Mouse (Mus musculus) adrenal gland, adult 18-20 months (tissue): Measurements from ENCODE around the gene Gm826. TPM values are rescaled to one million over a fixed set of nuclear protein-coding genes. Genes with fewer than 3 reads are reported as not detected.

Experiments
- DNase-seq, 2 experiments: peaks; one replicate each; pipeline ENCODE4 v3.0.0; 2021 to 2022; ENCODE audit warnings: low spot score in 2 of 2
- long read RNA-seq, 2 experiments: library from polyadenylated mRNA; stranded (forward); transcript quantifications; one replicate each; pipeline ENCODE4 v2.0.0; 2021
- total RNA-seq, 2 experiments: library from RNA; stranded (reverse); gene quantifications; 1 replicate in 1 of 2; 2 replicates in 1 of 2; pipeline ENCODE4 v1.2.3; 2021

The Gm826 gene
- 1 to 10 TPM; 1.1 to 1.3 TPM for total RNA-seq
- long read RNA-seq, experiment 1: 0 reads
- long read RNA-seq, experiment 2, partial matches to known transcripts: 0 of 1 reads
- long read RNA-seq, experiment 2, other reads (novel, unspliced or antisense): 1 of 1 reads

GRCm38 (mm10) chr2:160334111-160334661 is at the start of gene Gm826:
TSS of gene Gm826 (minus strand) at chr2:160334162.
- DNase-seq: no peak

GRCm38 (mm10) chr2:160383418-160383817 is 49.5 kb upstream of the Gm826 start:
- no peak for DNase-seq

- DNase-seq: peak; percentile 50 to 60
Measured at GRCm38 (mm10) chr2:160378271-160378670, 44.3 kb upstream of the Gm826 start.

DNA sequence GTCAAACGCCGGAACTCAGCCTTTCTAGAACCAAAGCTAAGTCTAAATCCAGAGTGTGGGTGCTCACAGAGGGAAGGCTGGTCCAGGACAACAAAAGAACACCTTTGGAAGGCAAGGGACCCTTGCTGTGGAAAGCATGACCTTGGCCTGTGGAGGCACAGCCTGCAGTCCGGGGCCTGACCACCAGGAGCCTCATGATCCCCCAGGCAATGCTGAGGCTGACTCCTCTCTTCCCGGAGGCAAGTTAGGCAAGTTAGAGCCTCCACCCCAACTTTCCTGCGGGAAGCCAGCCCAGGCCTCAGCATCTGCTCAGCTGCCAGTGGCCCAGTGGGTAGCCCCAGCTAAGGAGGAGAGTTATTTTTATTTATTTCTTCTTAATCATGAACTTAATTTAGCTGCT is 42.3 kb upstream of the Gm826 start:
- DNase-seq: no peak

DNA sequence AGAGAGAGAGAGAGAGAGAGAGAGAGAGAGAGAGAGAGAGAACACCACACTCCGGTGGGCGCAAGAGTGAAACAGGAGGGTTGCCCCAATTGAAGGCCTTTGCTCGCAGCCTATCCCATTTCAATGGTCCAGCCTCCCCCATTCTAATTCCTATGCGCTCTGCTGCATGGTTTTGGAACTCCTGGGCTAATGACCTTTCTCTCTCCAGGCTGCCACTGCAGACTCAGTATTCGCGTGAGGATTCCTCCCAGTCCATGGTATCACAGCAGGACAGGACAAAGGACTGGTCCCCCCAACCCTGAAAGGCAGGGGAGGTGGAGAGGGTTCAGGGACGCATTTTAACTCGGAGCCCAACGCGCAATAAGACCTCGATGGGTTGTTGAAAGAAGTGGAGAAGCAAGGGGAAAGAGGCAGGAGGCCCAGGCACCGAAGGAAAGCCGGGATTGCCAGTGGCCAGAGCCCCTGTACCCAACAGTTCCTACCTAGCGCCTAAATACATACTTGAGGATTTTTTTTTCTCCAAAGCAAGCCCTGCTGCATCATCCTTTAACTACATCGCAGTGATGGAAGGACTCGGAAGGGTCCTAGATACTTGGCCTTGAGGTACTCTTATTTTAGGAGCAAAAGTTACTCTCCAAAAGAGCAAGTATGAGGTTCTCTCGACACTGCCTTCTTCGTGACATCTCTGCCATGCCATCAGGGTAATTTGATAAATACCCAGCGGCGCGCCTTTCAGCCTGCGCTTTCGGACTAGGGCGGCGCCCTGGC is 35.9 kb upstream of the Gm826 start:
- DNase-seq: no peak

DNA sequence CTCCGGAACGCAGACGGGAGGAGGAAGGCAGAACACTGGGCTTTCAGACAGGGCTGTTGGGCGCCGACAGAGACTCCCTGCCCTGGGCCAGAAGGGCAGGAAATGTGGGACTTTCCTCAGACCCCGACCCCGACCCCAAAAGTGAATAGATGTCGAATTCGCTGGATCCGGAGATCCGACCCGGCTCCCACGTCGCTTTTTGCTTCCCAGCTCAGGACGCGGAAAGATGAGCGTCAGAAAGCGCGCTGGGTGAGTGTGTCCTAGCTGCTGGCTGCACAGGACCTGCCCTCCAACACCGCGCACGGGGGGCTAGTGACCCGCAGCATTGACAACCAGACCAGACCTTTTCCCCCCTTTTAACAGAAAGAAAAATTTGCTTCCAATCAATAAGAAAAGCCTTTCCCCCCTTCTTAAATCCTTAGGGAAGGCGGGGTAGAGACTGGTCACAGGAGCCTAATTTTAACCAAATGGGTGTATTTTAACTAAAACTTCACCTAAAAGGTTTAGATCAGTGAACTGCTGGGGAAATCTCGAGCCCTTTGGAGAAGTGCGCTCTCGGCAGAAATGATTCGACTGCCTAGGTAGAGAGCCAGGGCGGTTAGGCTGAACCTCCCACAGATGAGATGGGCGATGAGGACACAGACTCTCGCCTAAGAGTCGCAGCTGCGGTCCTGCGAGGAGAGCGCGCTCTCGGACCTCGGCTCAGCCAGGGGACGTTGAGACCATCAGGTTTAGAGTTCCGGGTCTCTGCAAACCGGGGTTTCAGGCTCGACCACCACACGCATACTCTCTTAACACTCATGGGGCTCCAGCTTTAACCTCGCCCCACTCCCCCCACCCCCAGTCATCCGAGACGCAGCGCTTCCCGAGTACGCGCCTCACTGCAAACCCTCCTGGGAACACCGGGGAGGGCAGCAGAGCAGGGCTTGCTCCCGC is 34.7 kb upstream of the Gm826 start:
- no peak for DNase-seq

DNA sequence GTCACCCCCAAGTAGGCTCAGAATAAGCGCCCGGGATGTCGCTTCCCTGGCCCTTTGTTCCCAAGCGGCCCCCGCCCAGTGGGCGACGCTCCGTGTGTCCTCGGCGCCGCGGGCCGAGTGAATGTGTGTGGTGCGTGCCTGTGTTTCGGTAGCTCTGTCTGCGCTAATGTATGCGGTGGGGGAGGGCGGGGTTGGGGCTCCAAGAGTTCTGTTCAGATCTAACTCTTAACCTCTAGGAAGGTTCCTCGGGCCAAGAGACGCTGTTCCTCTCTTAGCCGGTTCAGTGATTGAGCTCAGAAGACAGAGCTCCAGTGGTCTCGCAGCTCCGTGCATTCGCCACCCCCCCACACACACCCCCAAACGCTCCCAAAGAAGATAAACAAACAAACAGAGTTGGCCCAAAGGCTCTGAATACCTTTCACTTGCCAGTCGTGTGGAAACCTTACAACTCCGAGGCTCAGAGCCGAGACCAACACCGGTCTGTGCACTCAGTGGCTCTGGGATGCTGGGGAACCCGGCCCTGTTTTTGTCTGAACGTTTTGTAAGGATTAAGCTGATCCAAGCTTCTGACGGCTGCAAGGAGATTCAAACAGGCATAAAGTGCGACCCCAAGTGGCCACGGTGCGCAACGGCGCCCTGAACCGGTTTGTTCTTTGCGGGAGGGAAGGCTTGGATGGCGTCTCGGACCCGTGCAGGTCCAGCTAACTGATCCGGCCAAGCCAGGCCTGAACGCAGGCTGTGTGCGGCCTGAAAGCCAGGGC is 33.7 kb upstream of the Gm826 start:
- DNase-seq: peak; percentile 94 to 95

GRCm38 (mm10) chr2:160366980-160367338 is 33.0 kb upstream of the Gm826 start, which contains the start of gene Mafb:
TSS of gene Mafb (minus strand) at chr2:160367065.
- DNase-seq: peak; percentile 97 to 98

GRCm38 (mm10) chr2:160366111-160366979 is 32.4 kb upstream of the Gm826 start:
- DNase-seq: peak; percentile 13 to 33

GRCm38 (mm10) chr2:160365107-160365911 is 31.3 kb upstream of the Gm826 start:
- DNase-seq: peak; percentile 34 to 48

DNA sequence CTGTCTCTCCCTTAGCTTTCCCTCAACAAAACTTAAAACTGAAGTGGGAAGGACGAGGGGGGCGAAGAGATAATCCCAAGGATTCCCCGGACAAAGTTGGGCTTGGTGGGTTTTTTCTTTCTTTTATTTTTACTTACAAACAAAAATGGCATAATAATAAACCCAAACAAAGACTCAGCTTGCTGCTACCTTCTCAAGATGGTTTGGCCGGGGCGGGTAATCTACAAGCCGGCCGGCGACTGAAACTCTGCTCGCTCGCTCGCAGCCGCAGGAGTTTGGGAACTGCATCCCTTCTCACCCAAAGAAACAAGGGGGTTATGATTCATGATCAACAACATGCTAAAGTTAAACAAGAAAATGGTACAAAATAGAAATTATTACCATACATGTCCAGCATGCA is 30.7 kb upstream of the Gm826 start:
- no peak for DNase-seq

- no peak for DNase-seq
Measured at GRCm38 (mm10) chr2:160364128-160364650, 30.2 kb upstream of the Gm826 start.

- DNase-seq: no peak
Measured at GRCm38 (mm10) chr2:160363201-160363600, 29.2 kb upstream of the Gm826 start.

- DNase-seq: no peak
Measured at GRCm38 (mm10) chr2:160361442-160362121, 27.6 kb upstream of the Gm826 start.

DNA sequence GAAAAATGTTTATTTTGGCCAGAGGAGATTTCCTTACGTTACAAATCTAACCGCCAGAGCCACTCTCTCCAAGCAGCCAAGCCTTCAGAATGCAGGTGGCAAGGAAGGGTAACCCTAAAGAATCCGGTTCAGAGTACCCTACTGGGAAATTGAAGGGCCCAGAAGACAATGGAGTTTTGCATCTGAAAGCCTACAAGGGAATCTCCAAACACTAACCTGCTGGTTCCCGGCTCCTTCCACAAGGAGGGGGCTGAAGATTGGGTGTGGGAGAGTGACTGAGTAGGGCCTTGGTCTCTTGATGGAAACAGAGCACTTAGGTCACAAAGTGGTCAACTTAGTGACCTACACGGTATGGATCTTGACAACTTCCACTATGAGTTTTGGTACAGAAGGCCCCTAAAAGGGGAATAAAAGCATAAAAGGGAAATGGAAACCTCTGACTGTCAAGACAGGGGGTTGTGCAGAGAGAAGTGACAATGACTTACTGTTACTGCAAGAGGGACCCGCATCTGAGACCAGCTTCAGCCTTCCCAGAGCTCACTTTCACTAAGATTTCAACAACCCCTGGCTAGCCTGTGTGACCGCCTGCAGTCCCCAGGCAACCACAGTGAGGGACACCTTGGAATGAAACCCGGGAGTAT is 26.4 kb upstream of the Gm826 start:
- no peak for DNase-seq

- DNase-seq: no peak
Measured at GRCm38 (mm10) chr2:160358896-160359295, 24.9 kb upstream of the Gm826 start.

- DNase-seq: no peak
Measured at GRCm38 (mm10) chr2:160357442-160357841, 23.5 kb upstream of the Gm826 start.

DNA sequence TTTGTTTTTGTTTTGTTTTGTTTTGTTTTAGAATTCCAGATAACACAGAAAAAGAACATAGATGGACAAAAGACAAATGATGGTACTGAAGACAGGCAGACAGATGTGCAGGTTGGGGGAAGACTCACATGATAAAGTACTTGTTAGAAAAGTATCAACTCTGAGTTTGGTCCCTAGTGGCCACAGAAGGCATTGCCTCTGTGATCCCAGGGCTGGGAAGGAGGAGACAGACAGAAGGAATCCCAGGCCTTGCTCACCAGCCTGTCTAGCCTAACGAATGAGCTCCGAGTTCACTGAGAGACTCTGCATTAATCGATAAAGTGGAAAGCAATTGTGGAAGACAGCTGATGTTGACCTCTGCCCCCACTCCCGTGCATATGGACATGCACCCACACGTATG is 22.2 kb upstream of the Gm826 start:
- DNase-seq: no peak
